Mouse (Mus musculus) effector memory CD4-positive, alpha-beta T cell, adult 7 months (primary cell): ENCODE results near the gene Gtf2a1. TPM values are rescaled to one million over a fixed set of nuclear protein-coding genes. Genes with fewer than 3 reads are reported as not detected.

Experiments used
- polyA plus RNA-seq: library from polyadenylated mRNA; unstranded; fragments of 100-300 nt; shearing (Covaris generic); gene quantifications from one replicate; pipeline ENCODE4 v1.2.1, GENCODE M21; 2017

The Gtf2a1 gene
- 30.0 TPM for polyA plus RNA-seq

GRCm38 (mm10) chr12:91589847-91590690 is at the start of gene Gtf2a1:
Gtf2a1 (minus strand) TSS chr12:91590487.

Other genes starting within 250 kb of the Gtf2a1 start
- gene Cep128, start 206.1 kb downstream of the Gtf2a1 start, polyA plus RNA-seq: 5.5 TPM
- gene Tshr, start 205.9 kb downstream of the Gtf2a1 start, polyA plus RNA-seq: 0.82 TPM
- 2.1 TPM for gene Ston2, start 197.9 kb upstream of the Gtf2a1 start, polyA plus RNA-seq